Comparison of ENCODE assay signal across 8 mouse cellular contexts in genomic region chr14:79482251-79482661, GRCm38 (mm10). TPM values are rescaled to one million over a fixed set of nuclear protein-coding genes. Genes with fewer than 3 reads are reported as not detected.
DNase-seq lines count a peak whose midpoint lies in the region; ATAC-seq and TF ChIP-seq lines count a peak whose summit lies in the region.

No protein-coding gene starts in this region.

- no peaks in the 10 kb centered on the region; the same call in 1 of the 2 replicates for H3K27me3 ChIP-seq in forebrain, embryonic 14.5 days (replicated peaks; ENCODE audit: control insufficient read depth, insufficient read depth, low read length)
- no peaks in the 10 kb centered on the region for H3K27me3 ChIP-seq in intestine, embryonic 14.5 days (replicated peaks; ENCODE audit: control insufficient read depth, insufficient read depth, low read length)
- H3K27me3 ChIP-seq in liver, adult 2 months (ENCODE audit: control insufficient read depth, insufficient read depth, low read length), result no peaks in the 10 kb centered on the region
- 0 out of 2 replicates have a peak, but pooled peaks cover 3% of the 10 kb centered on the region for H3K27me3 ChIP-seq in neural tube, embryonic 12.5 days (replicated peaks)

- peak overlapping the region; percentile 100 for H3K27ac ChIP-seq in forebrain, embryonic 14.5 days (ENCODE audit: low read depth, low read length)
- H3K27ac ChIP-seq in intestine, embryonic 14.5 days (ENCODE audit: low read depth), result peak overlapping the region; percentile 100
- H3K27ac ChIP-seq in liver, adult 2 months (replicated peaks; ENCODE audit: insufficient read depth, low read depth, low read length), result peak overlapping the region; percentile 98
- H3K27ac ChIP-seq in neural tube, embryonic 12.5 days, result peak overlapping the region; percentile 92

- no peak for TF ChIP-seq CTCF in liver, adult 2 months (IDR thresholded peaks at IDR 0.05; ENCODE audit: low read depth, low read length)

- WGBS in forebrain, embryonic 14.5 days, result 0% methylated on average over 11 of the region's 11 CpGs
- WGBS in intestine, embryonic 14.5 days, result under 1% methylated on average over 11 of the region's 11 CpGs
- WGBS in liver, adult 2 months, result 0% methylated on average over 11 of the region's 11 CpGs
- under 1% methylated on average over 11 of the region's 11 CpGs for WGBS in neural tube, embryonic 12.5 days

- 0 out of 2 replicates have a peak, but pooled peaks have one; percentile 12 for TF ChIP-seq POLR2A in liver, adult 2 months (IDR thresholded peaks at IDR 0.05; ENCODE audit: extremely low read depth, insufficient read depth, low read length)

- peaks cover 16% of the 10 kb centered on the region for H3K36me3 ChIP-seq in forebrain, embryonic 14.5 days (ENCODE audit: control insufficient read depth, insufficient read depth, low read length)
- H3K36me3 ChIP-seq in intestine, embryonic 14.5 days (ENCODE audit: control insufficient read depth, insufficient read depth, low read length), result 0 out of 2 replicates have a peak, but pooled peaks cover 4% of the 10 kb centered on the region
- H3K36me3 ChIP-seq in liver, adult 2 months (ENCODE audit: control insufficient read depth, insufficient read depth, low read length), result peaks cover 2% of the 10 kb centered on the region; the same call in 1 of the 2 replicates
- peaks cover 4% of the 10 kb centered on the region; the same call in 1 of the 2 replicates for H3K36me3 ChIP-seq in neural tube, embryonic 12.5 days

- peak overlapping the region; percentile 55 for H3K4me2 ChIP-seq in forebrain, embryonic 14.5 days (ENCODE audit: low read length)
- H3K4me2 ChIP-seq in intestine, embryonic 14.5 days (ENCODE audit: low read length), result peak overlapping the region; percentile 90
- H3K4me2 ChIP-seq in neural tube, embryonic 12.5 days (replicated peaks), result peak overlapping the region; percentile 62

- H3K4me1 ChIP-seq in forebrain, embryonic 14.5 days (ENCODE audit: control insufficient read depth, insufficient read depth, low read length), result peaks cover 19% of the 10 kb centered on the region
- H3K4me1 ChIP-seq in intestine, embryonic 14.5 days (replicated peaks; ENCODE audit: control insufficient read depth, insufficient read depth, low read length), result peaks cover 34% of the 10 kb centered on the region
- peaks cover 22% of the 10 kb centered on the region for H3K4me1 ChIP-seq in liver, adult 2 months (ENCODE audit: control insufficient read depth, insufficient read depth, low read length)
- H3K4me1 ChIP-seq in neural tube, embryonic 12.5 days, result peaks cover 33% of the 10 kb centered on the region

- H3K79me2 ChIP-seq in liver, adult 2 months (ENCODE audit: control insufficient read depth, insufficient read depth, low read length), result peaks cover 32% of the 10 kb centered on the region

- H3K9ac ChIP-seq in forebrain, embryonic 14.5 days (ENCODE audit: low read length), result peak overlapping the region; percentile 98
- H3K9ac ChIP-seq in intestine, embryonic 14.5 days (ENCODE audit: low read length), result peak overlapping the region; percentile 99
- H3K9ac ChIP-seq in liver, adult 2 months (ENCODE audit: low read depth, low read length), result peak overlapping the region; percentile 97
- H3K9ac ChIP-seq in neural tube, embryonic 12.5 days, result peak overlapping the region; percentile 67

- peak overlapping the region; percentile 92 for H3K4me3 ChIP-seq in forebrain, embryonic 14.5 days (ENCODE audit: low read depth, low read length)
- H3K4me3 ChIP-seq in intestine, embryonic 14.5 days (ENCODE audit: low read depth, low read length), result peak overlapping the region; percentile 98
- peak overlapping the region; percentile 100 for H3K4me3 ChIP-seq in liver, adult 2 months (ENCODE audit: insufficient read depth, low read depth, low read length)
- H3K4me3 ChIP-seq in neural tube, embryonic 12.5 days, result peak overlapping the region; percentile 90

- ATAC-seq in forebrain, embryonic 14.5 days, result no peak
- ATAC-seq in intestine, embryonic 14.5 days (replicated peaks; ENCODE audit: low FRiP score, low TSS enrichment, low read depth), result no peak
- ATAC-seq in neural tube, embryonic 12.5 days (ENCODE audit: low FRiP score, low read depth), result no peak

- H3K9me3 ChIP-seq in forebrain, embryonic 14.5 days (replicated peaks; ENCODE audit: control insufficient read depth, low read length), result no peaks in the 10 kb centered on the region
- no peaks in the 10 kb centered on the region for H3K9me3 ChIP-seq in intestine, embryonic 14.5 days (ENCODE audit: control insufficient read depth, low read length)
- H3K9me3 ChIP-seq in neural tube, embryonic 12.5 days, result no peaks in the 10 kb centered on the region

- peak; percentile 24 to 51 for DNase-seq in layer of hippocampus, adult 18-20 months (ENCODE audit: low spot score in 2 of 2)
- no peak for DNase-seq in layer of hippocampus, adult 8-10 months (ENCODE audit: low spot score in 2 of 2)
- DNase-seq in R1 (ENCODE audit: low read depth, low spot score), result peak; percentile 52
- peak; percentile 72 for DNase-seq in forebrain, embryonic 14.5 days (ENCODE audit: low spot score)
- DNase-seq in intestine, embryonic 14.5 days (ENCODE audit: low spot score), result peak; percentile 75
- DNase-seq in liver, adult 2 months (ENCODE audit: extremely low read depth, low read depth, low spot score), result peak; percentile 66
- no peak for DNase-seq in urinary bladder, postnatal 4 days (ENCODE audit: low spot score in 2 of 2)

RNA-seq across cellular contexts. Expression of gene Wbp4, which starts 0.9 kb away (rescaled TPM):
- total RNA-seq in layer of hippocampus, adult 18-20 months (2021), result 10 to 100 TPM; 50.0 to 54.8 TPM
- total RNA-seq in layer of hippocampus, adult 8-10 months (2022), result 10 to 100 TPM; 47.9 to 53.4 (median 48.8) TPM
- polyA plus RNA-seq in forebrain, embryonic 14.5 days (2014; fragmentation: Nextera tagmentation; extraction: Ambion mirVana), result 43.9 and 48.6 TPM in 2 replicates
- polyA plus RNA-seq in intestine, embryonic 14.5 days (2014; fragmentation: Nextera tagmentation; extraction: Ambion mirVana), result 39.5 and 42.9 TPM in 2 replicates
- 6.1 and 7.7 TPM in 2 replicates for total RNA-seq in liver, adult 2 months (2014; rRNA removed)
- 2.1 and 2.5 TPM in 2 replicates for polyA plus RNA-seq in liver, adult 2 months (2012; rRNA removed)
- 49.4 and 53.3 TPM in 2 replicates for polyA plus RNA-seq in neural tube, embryonic 12.5 days (2016; fragmentation: Nextera tagmentation; extraction: Ambion mirVana)

RNA-seq across cellular contexts. Expression of gene Elf1, which starts 1.3 kb away (rescaled TPM):
- total RNA-seq in layer of hippocampus, adult 18-20 months (2021), result 1 to 10 TPM; 4.7 to 5.1 TPM
- total RNA-seq in layer of hippocampus, adult 8-10 months (2022), result 1 to 10 TPM; 4.2 to 7.9 (median 6.2) TPM
- polyA plus RNA-seq in forebrain, embryonic 14.5 days (2014; fragmentation: Nextera tagmentation; extraction: Ambion mirVana), result 1.9 and 2.7 TPM in 2 replicates
- polyA plus RNA-seq in intestine, embryonic 14.5 days (2014; fragmentation: Nextera tagmentation; extraction: Ambion mirVana), result 27.0 and 27.7 TPM in 2 replicates
- total RNA-seq in liver, adult 2 months (2014; rRNA removed), result 13.8 and 15.9 TPM in 2 replicates
- 5.1 and 6.4 TPM in 2 replicates for polyA plus RNA-seq in liver, adult 2 months (2012; rRNA removed)
- polyA plus RNA-seq in neural tube, embryonic 12.5 days (2016; fragmentation: Nextera tagmentation; extraction: Ambion mirVana), result 8.0 TPM in 2 replicates

RNA-seq across cellular contexts. Expression of gene Kbtbd6, which starts 30.6 kb away (rescaled TPM):
- total RNA-seq in layer of hippocampus, adult 18-20 months (2021), result 1 to 10 TPM; 1.2 to 1.3 TPM
- total RNA-seq in layer of hippocampus, adult 8-10 months (2022), result 1 to 10 TPM in 3 of 4 experiments, under 1 TPM in 1; 0.89 to 1.2 (median 1.1) TPM
- 3.0 and 3.1 TPM in 2 replicates for polyA plus RNA-seq in forebrain, embryonic 14.5 days (2014; fragmentation: Nextera tagmentation; extraction: Ambion mirVana)
- 3.5 and 3.6 TPM in 2 replicates for polyA plus RNA-seq in intestine, embryonic 14.5 days (2014; fragmentation: Nextera tagmentation; extraction: Ambion mirVana)
- total RNA-seq in liver, adult 2 months (2014; rRNA removed), result 0.13 and 0.18 TPM in 2 replicates
- polyA plus RNA-seq in liver, adult 2 months (2012; rRNA removed), result not detected in 2 replicates
- polyA plus RNA-seq in neural tube, embryonic 12.5 days (2016; fragmentation: Nextera tagmentation; extraction: Ambion mirVana), result 2.9 and 4.2 TPM in 2 replicates

RNA-seq across cellular contexts. Expression of gene Kbtbd7, which starts 55.9 kb away (rescaled TPM):
- 10 to 100 TPM; 42.9 to 48.0 TPM for total RNA-seq in layer of hippocampus, adult 18-20 months (2021)
- total RNA-seq in layer of hippocampus, adult 8-10 months (2022), result 10 to 100 TPM; 38.4 to 44.3 (median 41.1) TPM
- 22.9 and 28.1 TPM in 2 replicates for polyA plus RNA-seq in forebrain, embryonic 14.5 days (2014; fragmentation: Nextera tagmentation; extraction: Ambion mirVana)
- polyA plus RNA-seq in intestine, embryonic 14.5 days (2014; fragmentation: Nextera tagmentation; extraction: Ambion mirVana), result 11.6 and 14.4 TPM in 2 replicates
- 6.6 and 7.3 TPM in 2 replicates for total RNA-seq in liver, adult 2 months (2014; rRNA removed)
- polyA plus RNA-seq in liver, adult 2 months (2012; rRNA removed), result 3.8 and 4.3 TPM in 2 replicates
- polyA plus RNA-seq in neural tube, embryonic 12.5 days (2016; fragmentation: Nextera tagmentation; extraction: Ambion mirVana), result 17.7 and 20.5 TPM in 2 replicates

Comparison
In these comparisons a context has a peak if more than half of its experiments do, and no peak if none do; other contexts are left out.
1. DNase-seq: peak in layer of hippocampus, adult 18-20 months (2 of 2), R1 (single experiment), forebrain, embryonic 14.5 days (single experiment), intestine, embryonic 14.5 days (single experiment) and liver, adult 2 months (single experiment); none in layer of hippocampus, adult 8-10 months (0 of 2) and urinary bladder, postnatal 4 days (0 of 2).
2. RNA of gene Wbp4, which starts 0.9 kb away (polyA plus RNA-seq): 49.4 to 53.3 TPM in neural tube, embryonic 12.5 days, 43.9 to 48.6 TPM in forebrain, embryonic 14.5 days and 39.5 to 42.9 TPM in intestine, embryonic 14.5 days; 2.1 to 2.5 TPM in liver, adult 2 months; every median in the first group is over 10 times any median in the second.
3. Peak in every context shown above with its lines, with median percentiles within 50 percentile points of each other: H3K27ac ChIP-seq, H3K4me2 ChIP-seq, H3K4me3 ChIP-seq and H3K9ac ChIP-seq.